Mouse (Mus musculus): ENCODE results near the gene Adcy6.

Gene Adcy6

GRCm38 (mm10) chr15:98628589-98629254 lies 18.8 kb upstream of the Adcy6 start:
- no peak for DNase-seq (ENCODE audit: low read depth, low spot score)

- no peak for DNase-seq (ENCODE audit: low read depth, low spot score)
Observed at GRCm38 (mm10) chr15:98626487-98627212, 16.8 kb upstream of the Adcy6 start.

- no peak for DNase-seq (ENCODE audit: low read depth, low spot score)
Observed at GRCm38 (mm10) chr15:98626078-98626477, 16.2 kb upstream of the Adcy6 start.

GRCm38 (mm10) chr15:98623361-98623821 lies 13.5 kb upstream of the Adcy6 start:
- no peak for DNase-seq (ENCODE audit: low read depth, low spot score)

GRCm38 (mm10) chr15:98622721-98623120 lies 12.8 kb upstream of the Adcy6 start:
- no peak for DNase-seq (ENCODE audit: low read depth, low spot score)

- no peak for DNase-seq (ENCODE audit: low read depth, low spot score)
Observed at GRCm38 (mm10) chr15:98622199-98622598, 12.3 kb upstream of the Adcy6 start.

- no peak for DNase-seq (ENCODE audit: low read depth, low spot score)
Observed at GRCm38 (mm10) chr15:98617176-98617537, 7.3 kb upstream of the Adcy6 start.

- DNase-seq (ENCODE audit: low read depth, low spot score) = no peak
Observed at GRCm38 (mm10) chr15:98616362-98617175, 6.7 kb upstream of the Adcy6 start.

GRCm38 (mm10) chr15:98615751-98616150 lies 5.9 kb upstream of the Adcy6 start:
- DNase-seq (ENCODE audit: low read depth, low spot score) = no peak

GRCm38 (mm10) chr15:98614971-98615370 lies 5.1 kb upstream of the Adcy6 start:
- no peak for DNase-seq (ENCODE audit: low read depth, low spot score)

- DNase-seq (ENCODE audit: low read depth, low spot score) = no peak
Observed at GRCm38 (mm10) chr15:98614551-98614950, 4.7 kb upstream of the Adcy6 start.

- DNase-seq (ENCODE audit: low read depth, low spot score) = no peak
Observed at GRCm38 (mm10) chr15:98612229-98612628, 2.4 kb upstream of the Adcy6 start.

- no peak for DNase-seq (ENCODE audit: low read depth, low spot score)
Observed at GRCm38 (mm10) chr15:98610131-98610633, 306 bp upstream of the Adcy6 start.

- DNase-seq (ENCODE audit: low read depth, low spot score) = no peak
Observed at GRCm38 (mm10) chr15:98608784-98609250, 1.1 kb downstream of the Adcy6 start.

GRCm38 (mm10) chr15:98608058-98608783 lies 1.7 kb downstream of the Adcy6 start:
- DNase-seq (ENCODE audit: low read depth, low spot score) = no peak

- no peak for DNase-seq (ENCODE audit: low read depth, low spot score)
Observed at GRCm38 (mm10) chr15:98607557-98607956, 2.3 kb downstream of the Adcy6 start.

GRCm38 (mm10) chr15:98606739-98607138 lies 3.1 kb downstream of the Adcy6 start:
- DNase-seq (ENCODE audit: low read depth, low spot score) = no peak

GRCm38 (mm10) chr15:98606051-98606536 lies 3.8 kb downstream of the Adcy6 start:
- no peak for DNase-seq (ENCODE audit: low read depth, low spot score)

GRCm38 (mm10) chr15:98604041-98604575 lies 5.8 kb downstream of the Adcy6 start:
- DNase-seq (ENCODE audit: low read depth, low spot score) = no peak

- no peak for DNase-seq (ENCODE audit: low read depth, low spot score)
Observed at GRCm38 (mm10) chr15:98602921-98603458, 6.9 kb downstream of the Adcy6 start.
